Mouse (Mus musculus): ENCODE measurements at regions not wholly inside any gene's neighbourhood (a gene's known extent, or its start where the extent isn't known, plus 50 kb on each side); places are given as distances from the start of the nearest gene placed in this dataset.
"Not testable (repeated sequence)": the region's sequence is repeated elsewhere in the genome, so short reads cannot be mapped to it uniquely, and the experiment has no call there.

- Histone ChIP-seq H3K27ac (ENCODE audit: control insufficient read depth, low read depth, low read length) (no peak overlapping the region), H3K9me3 (replicated peaks; ENCODE audit: insufficient read depth, low read length) (no peaks in the 10 kb centered on the region), H3K36me3 (ENCODE audit: control insufficient read depth in 1 of 2, insufficient read depth in 2 of 2, low read length in 2 of 2) (no peaks in the 10 kb centered on the region), H3K4me1 (ENCODE audit: control insufficient read depth in 1 of 2, insufficient read depth in 2 of 2, low read length in 2 of 2) (no peaks in the 10 kb centered on the region), H3K4me3 (ENCODE audit: control insufficient read depth in 1 of 2, insufficient read depth in 1 of 2, low read depth in 2 of 2, low read length in 2 of 2) (no peak overlapping the region), H3K79me2 (ENCODE audit: control insufficient read depth, insufficient read depth, low read length, poor library complexity) (no peaks in the 10 kb centered on the region), H3K27me3 (ENCODE audit: control insufficient read depth in 1 of 2, insufficient read depth in 2 of 2, low read length in 2 of 2) (no peaks in the 10 kb centered on the region), H3K9ac (ENCODE audit: control insufficient read depth, low read depth, low read length, poor library complexity, severe bottlenecking) (no peak overlapping the region)
- peak; percentile 86 for TF ChIP-seq SMC3 (IDR thresholded peaks at IDR 0.05; ENCODE audit: low read depth, low read length)
- peak; percentile 88 for TF ChIP-seq ZC3H11A (IDR thresholded peaks at IDR 0.05; ENCODE audit: low read depth, low read length)
- TF ChIP-seq POLR2AphosphoS5 (IDR thresholded peaks at IDR 0.05; ENCODE audit: borderline replicate concordance, low read depth, low read length) = no peak
- no peak for TF ChIP-seq TBP (IDR thresholded peaks at IDR 0.05; ENCODE audit: low read depth, low read length)
- no peak for TF ChIP-seq MXI1 (IDR thresholded peaks at IDR 0.05; ENCODE audit: low read depth, low read length)
- no peak for TF ChIP-seq ETS1 (IDR thresholded peaks at IDR 0.05; ENCODE audit: low read depth, low read length)
- peak in 2 of 3 experiments; percentile 35 to 72; a peak in 3 of 6 replicates for TF ChIP-seq CTCF (IDR thresholded peaks at IDR 0.05 in 2 of 3, conservative IDR thresholded peaks at IDR 0.05 in 1 of 3; ENCODE audit: control insufficient read depth in 1 of 3, insufficient read depth in 1 of 3, low read depth in 2 of 3, low read length in 3 of 3, poor library complexity in 1 of 3, severe bottlenecking in 1 of 3)
- TF ChIP-seq RAD21 (IDR thresholded peaks at IDR 0.05; ENCODE audit: low read depth, low read length) = peak; percentile 98
- DNase-seq (ENCODE audit: low read depth, low spot score) = peak; percentile 63
Observed at GRCm38 (mm10) chrX:127484659-127485058, 90.6 kb downstream of the 4921511C20Rik start.

GRCm38 (mm10) chrX:127519114-127519513 is 125.0 kb downstream of the 4921511C20Rik start:
- H3K79me2 ChIP-seq (ENCODE audit: control insufficient read depth, insufficient read depth, low read length, poor library complexity) = no peaks in the 10 kb centered on the region
- H3K9me3 ChIP-seq (replicated peaks; ENCODE audit: insufficient read depth, low read length) = no peaks in the 10 kb centered on the region
- no peaks in the 10 kb centered on the region for H3K36me3 ChIP-seq (ENCODE audit: control insufficient read depth in 1 of 2, insufficient read depth in 2 of 2, low read length in 2 of 2)
- TF ChIP-seq USF1 (IDR thresholded peaks at IDR 0.05; ENCODE audit: low read depth, low read length) = no peak
- peak; percentile 95 for TF ChIP-seq RAD21 (IDR thresholded peaks at IDR 0.05; ENCODE audit: low read depth, low read length)
- TF ChIP-seq TAL1 (IDR thresholded peaks at IDR 0.05; ENCODE audit: low read length) = no peak
- TF ChIP-seq ZC3H11A (IDR thresholded peaks at IDR 0.05; ENCODE audit: low read depth, low read length) = peak; percentile 64
- no peak for TF ChIP-seq HCFC1 (IDR thresholded peaks at IDR 0.05; ENCODE audit: low read depth, low read length)
- TF ChIP-seq CHD2 (IDR thresholded peaks at IDR 0.05; ENCODE audit: low read length) = no peak
- TF ChIP-seq EP300 (IDR thresholded peaks at IDR 0.05; ENCODE audit: low read depth in 1 of 2, low read length in 2 of 2) = no peak
- TF ChIP-seq MXI1 (IDR thresholded peaks at IDR 0.05; ENCODE audit: low read depth, low read length) = no peak
- peak; percentile 94 for TF ChIP-seq ZNF384 (IDR thresholded peaks at IDR 0.05; ENCODE audit: low read depth, low read length)
- TF ChIP-seq CTCF (IDR thresholded peaks at IDR 0.05 in 2 of 3, conservative IDR thresholded peaks at IDR 0.05 in 1 of 3; ENCODE audit: control insufficient read depth in 1 of 3, insufficient read depth in 1 of 3, low read depth in 2 of 3, low read length in 3 of 3, poor library complexity in 1 of 3, severe bottlenecking in 1 of 3) = peak in 2 of 3 experiments; percentile 49 to 56; a peak in 4 of 6 replicates
- TF ChIP-seq SMC3 (IDR thresholded peaks at IDR 0.05; ENCODE audit: low read depth, low read length) = peak; percentile 55
- no peaks in the 10 kb centered on the region for H3K27me3 ChIP-seq (ENCODE audit: control insufficient read depth in 1 of 2, insufficient read depth in 2 of 2, low read length in 2 of 2)
- H3K9ac ChIP-seq (ENCODE audit: control insufficient read depth, low read depth, low read length, poor library complexity, severe bottlenecking) = no peak overlapping the region; the same call in 1 of the 2 replicates
- H3K27ac ChIP-seq (ENCODE audit: control insufficient read depth, low read depth, low read length) = no peak overlapping the region
- peak; percentile 61 for DNase-seq (ENCODE audit: low read depth, low spot score)
- H3K4me1 ChIP-seq (ENCODE audit: control insufficient read depth in 1 of 2, insufficient read depth in 2 of 2, low read length in 2 of 2) = no peaks in the 10 kb centered on the region
- peak overlapping the region in 1 of 2 experiments; percentile 46; a peak in 2 of 4 replicates for H3K4me3 ChIP-seq (ENCODE audit: control insufficient read depth in 1 of 2, insufficient read depth in 1 of 2, low read depth in 2 of 2, low read length in 2 of 2)

GRCm38 (mm10) chrX:127524543-127524942 is 130.4 kb downstream of the 4921511C20Rik start:
- H3K4me1 ChIP-seq (ENCODE audit: control insufficient read depth in 1 of 2, insufficient read depth in 2 of 2, low read length in 2 of 2); H3K27ac ChIP-seq (ENCODE audit: control insufficient read depth, low read depth, low read length); DNase-seq (ENCODE audit: low read depth, low spot score); H3K9me3 ChIP-seq (replicated peaks; ENCODE audit: insufficient read depth, low read length); H3K36me3 ChIP-seq (ENCODE audit: control insufficient read depth in 1 of 2, insufficient read depth in 2 of 2, low read length in 2 of 2); H3K27me3 ChIP-seq (ENCODE audit: control insufficient read depth in 1 of 2, insufficient read depth in 2 of 2, low read length in 2 of 2); H3K79me2 ChIP-seq (ENCODE audit: control insufficient read depth, insufficient read depth, low read length, poor library complexity); H3K4me3 ChIP-seq (ENCODE audit: control insufficient read depth in 1 of 2, insufficient read depth in 1 of 2, low read depth in 2 of 2, low read length in 2 of 2); H3K9ac ChIP-seq (ENCODE audit: control insufficient read depth, low read depth, low read length, poor library complexity, severe bottlenecking): not testable (repeated sequence)
